Mouse (Mus musculus): Measurements from ENCODE around the gene Wdr19. TPM values are rescaled to one million over a fixed set of nuclear protein-coding genes. Genes with fewer than 3 reads are reported as not detected.

The Wdr19 gene
- polyA plus RNA-seq, 1 experiment: 11.0 TPM

GRCm38 (mm10) chr5:65163001-65163400 is 36.5 kb upstream of the Wdr19 start:
- TF ChIP-seq CTCF (IDR thresholded peaks at IDR 0.05; ENCODE audit: borderline replicate concordance, insufficient read depth, low read length) (no peak), POLR2A (IDR thresholded peaks at IDR 0.05; ENCODE audit: low read depth, low read length) (no peak)
- Histone ChIP-seq H3K4me1 (ENCODE audit: control insufficient read depth, insufficient read depth, low read length) (no peaks in the 10 kb centered on the region), H3K27ac (ENCODE audit: insufficient read depth, low read length) (no peak overlapping the region)

GRCm38 (mm10) chr5:65163489-65164092 is 35.9 kb upstream of the Wdr19 start:
- TF ChIP-seq POLR2A (IDR thresholded peaks at IDR 0.05; ENCODE audit: low read depth, low read length): no peak
- Histone ChIP-seq H3K4me1 (ENCODE audit: control insufficient read depth, insufficient read depth, low read length) (no peaks in the 10 kb centered on the region), H3K4me3 (ENCODE audit: insufficient read depth, low read length) (no peak overlapping the region), H3K27ac (ENCODE audit: insufficient read depth, low read length) (no peak overlapping the region)

More at GRCm38 (mm10) chr5:65163001-65163400, 36.5 kb upstream of the Wdr19 start:
- H3K4me3 ChIP-seq (ENCODE audit: insufficient read depth, low read length): no peak overlapping the region

- Histone ChIP-seq H3K4me1 (ENCODE audit: control insufficient read depth, insufficient read depth, low read length) (no peaks in the 10 kb centered on the region), H3K27ac (ENCODE audit: insufficient read depth, low read length) (no peak overlapping the region), H3K4me3 (ENCODE audit: insufficient read depth, low read length) (no peak overlapping the region)
- TF ChIP-seq POLR2A (IDR thresholded peaks at IDR 0.05; ENCODE audit: low read depth, low read length) (no peak), CTCF (IDR thresholded peaks at IDR 0.05; ENCODE audit: borderline replicate concordance, insufficient read depth, low read length) (no peak)
Measured at GRCm38 (mm10) chr5:65170206-65170605, 29.3 kb upstream of the Wdr19 start.

DNA sequence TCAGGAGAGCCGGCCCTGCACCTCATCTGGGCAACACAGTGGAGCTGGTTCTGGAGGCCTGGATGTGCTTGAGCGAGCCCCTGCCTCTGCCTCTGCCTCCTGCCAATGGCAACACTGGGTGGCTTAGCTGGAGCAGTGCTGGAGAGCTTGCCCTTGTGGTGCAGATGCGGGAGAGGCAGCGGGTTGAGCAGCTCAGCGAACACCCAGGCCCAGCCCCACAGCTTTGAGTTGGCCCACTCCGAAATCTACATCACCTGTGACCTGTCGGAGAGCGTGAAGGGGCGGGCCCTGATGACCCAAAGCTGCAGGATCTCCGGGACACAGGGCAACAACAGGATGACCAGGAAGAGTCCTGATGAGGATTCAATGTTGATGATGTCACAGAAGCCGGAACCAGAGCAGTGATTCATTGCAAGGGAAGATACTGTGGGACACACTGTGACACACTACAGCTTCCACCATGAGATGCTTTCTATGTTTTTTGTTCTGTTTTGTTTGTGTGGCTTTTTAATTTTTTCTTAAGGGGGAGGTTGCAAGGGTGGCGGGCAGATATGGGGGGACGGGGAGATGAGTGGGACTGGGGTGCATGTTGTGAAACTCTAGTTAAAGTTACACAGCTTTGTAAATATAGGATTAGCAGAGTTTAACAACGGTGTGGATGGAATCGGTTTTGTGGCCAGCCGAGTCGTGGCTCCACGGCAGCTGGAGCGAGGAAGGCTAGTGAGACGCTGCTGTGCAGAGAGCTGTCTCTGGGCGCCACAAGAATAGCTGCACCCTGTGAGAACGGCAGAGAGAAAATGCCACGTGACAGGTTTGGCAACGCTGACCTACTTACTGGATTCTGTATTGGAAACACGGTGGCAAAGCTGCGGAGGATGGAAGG is 24.2 kb upstream of the Wdr19 start:
- H3K27ac ChIP-seq (ENCODE audit: insufficient read depth, low read length): no peak overlapping the region
- TF ChIP-seq POLR2A (IDR thresholded peaks at IDR 0.05; ENCODE audit: low read depth, low read length): no peak
- TF ChIP-seq CTCF (IDR thresholded peaks at IDR 0.05; ENCODE audit: borderline replicate concordance, insufficient read depth, low read length): no peak
- no peak overlapping the region for H3K4me3 ChIP-seq (ENCODE audit: insufficient read depth, low read length)
- no peaks in the 10 kb centered on the region for H3K4me1 ChIP-seq (ENCODE audit: control insufficient read depth, insufficient read depth, low read length)

- Histone ChIP-seq H3K27ac (ENCODE audit: insufficient read depth, low read length) (no peak overlapping the region), H3K4me1 (ENCODE audit: control insufficient read depth, insufficient read depth, low read length) (no peaks in the 10 kb centered on the region), H3K4me3 (ENCODE audit: insufficient read depth, low read length) (no peak overlapping the region)
- TF ChIP-seq POLR2A (IDR thresholded peaks at IDR 0.05; ENCODE audit: low read depth, low read length): no peak
- TF ChIP-seq CTCF (IDR thresholded peaks at IDR 0.05; ENCODE audit: borderline replicate concordance, insufficient read depth, low read length): no peak
Measured at GRCm38 (mm10) chr5:65175918-65176484, 23.5 kb upstream of the Wdr19 start.

DNA sequence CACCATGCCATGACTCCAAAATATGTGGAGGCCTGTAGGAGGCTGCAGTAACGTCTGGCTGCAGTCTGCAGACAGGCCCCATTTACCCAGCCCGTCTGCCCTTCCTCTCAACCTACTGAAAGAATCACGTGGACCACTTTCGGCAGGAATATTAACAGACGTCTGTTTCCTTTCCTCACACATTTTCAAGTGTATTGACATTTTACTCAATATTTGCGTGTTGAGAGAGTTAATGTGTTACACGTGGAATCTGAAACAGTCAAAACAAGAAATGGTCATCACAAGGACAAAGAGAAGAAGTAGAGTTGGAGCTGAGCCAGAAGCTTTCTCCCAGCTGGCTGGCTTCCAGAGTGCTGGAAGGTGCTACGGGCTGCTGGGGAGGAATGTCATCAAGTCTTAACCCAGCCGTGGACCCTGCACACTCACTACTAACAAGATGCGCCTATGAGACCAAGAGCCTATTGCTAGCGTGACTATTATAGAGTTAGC is 22.4 kb upstream of the Wdr19 start:
- H3K4me1 ChIP-seq (ENCODE audit: control insufficient read depth, insufficient read depth, low read length): no peaks in the 10 kb centered on the region
- no peak overlapping the region for H3K4me3 ChIP-seq (ENCODE audit: insufficient read depth, low read length)
- no peak overlapping the region for H3K27ac ChIP-seq (ENCODE audit: insufficient read depth, low read length)

DNA sequence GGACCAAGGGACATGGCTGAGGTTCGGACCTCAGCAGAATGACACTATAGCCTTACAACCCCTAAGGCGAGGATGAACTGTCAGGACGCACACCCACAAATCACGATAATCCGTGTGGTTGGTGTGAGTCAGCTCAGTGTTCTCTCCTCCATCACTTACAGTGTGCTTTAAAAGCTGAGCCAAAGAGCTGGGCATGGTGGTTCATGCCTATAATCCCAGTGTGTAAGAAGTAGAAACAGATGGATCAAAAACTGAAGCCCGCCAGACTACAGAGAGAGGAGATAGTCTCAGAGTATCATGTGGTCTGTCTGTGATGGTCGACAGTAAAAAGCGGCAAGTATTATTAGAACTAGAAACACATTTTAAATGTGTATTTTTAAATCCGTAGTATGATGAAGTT is 21.0 kb upstream of the Wdr19 start:
- H3K27ac ChIP-seq (ENCODE audit: insufficient read depth, low read length): no peak overlapping the region
- TF ChIP-seq POLR2A (IDR thresholded peaks at IDR 0.05; ENCODE audit: low read depth, low read length) (no peak), CTCF (IDR thresholded peaks at IDR 0.05; ENCODE audit: borderline replicate concordance, insufficient read depth, low read length) (no peak)
- no peak overlapping the region for H3K4me3 ChIP-seq (ENCODE audit: insufficient read depth, low read length)
- H3K4me1 ChIP-seq (ENCODE audit: control insufficient read depth, insufficient read depth, low read length): no peaks in the 10 kb centered on the region

More for the DNA sequence above, 22.4 kb upstream of the Wdr19 start:
- no peak for TF ChIP-seq POLR2A (IDR thresholded peaks at IDR 0.05; ENCODE audit: low read depth, low read length)
- no peak for TF ChIP-seq CTCF (IDR thresholded peaks at IDR 0.05; ENCODE audit: borderline replicate concordance, insufficient read depth, low read length)

GRCm38 (mm10) chr5:65181160-65181793 is 18.2 kb upstream of the Wdr19 start:
- no peak overlapping the region for H3K4me3 ChIP-seq (ENCODE audit: insufficient read depth, low read length)
- H3K27ac ChIP-seq (ENCODE audit: insufficient read depth, low read length): no peak overlapping the region
- TF ChIP-seq CTCF (IDR thresholded peaks at IDR 0.05; ENCODE audit: borderline replicate concordance, insufficient read depth, low read length): no peak
- no peak for TF ChIP-seq POLR2A (IDR thresholded peaks at IDR 0.05; ENCODE audit: low read depth, low read length)
- no peaks in the 10 kb centered on the region for H3K4me1 ChIP-seq (ENCODE audit: control insufficient read depth, insufficient read depth, low read length)

- no peak overlapping the region for H3K4me3 ChIP-seq (ENCODE audit: insufficient read depth, low read length)
- TF ChIP-seq POLR2A (IDR thresholded peaks at IDR 0.05; ENCODE audit: low read depth, low read length) (no peak), CTCF (IDR thresholded peaks at IDR 0.05; ENCODE audit: borderline replicate concordance, insufficient read depth, low read length) (no peak)
- H3K27ac ChIP-seq (ENCODE audit: insufficient read depth, low read length): no peak overlapping the region
- no peaks in the 10 kb centered on the region for H3K4me1 ChIP-seq (ENCODE audit: control insufficient read depth, insufficient read depth, low read length)
Measured at GRCm38 (mm10) chr5:65181794-65182169, 17.7 kb upstream of the Wdr19 start.

Data from embryonic fibroblast, embryonic 13.5 days (primary cell).